Mouse (Mus musculus): ENCODE results near the gene Gm15293. TPM values are rescaled to one million over a fixed set of nuclear protein-coding genes. Genes with fewer than 3 reads are reported as not detected.

Gm15293 gene
- not detected for polyA plus RNA-seq (2017; shearing (Covaris generic))

GRCm38 (mm10) chr8:21201261-21201660 lies at the start of gene Gm15293:
Gene Gm15293 (plus strand): TSS chr8:21201561.

GRCm38 (mm10) chr8:21161977-21162376 lies 39.4 kb upstream of the Gm15293 start, which contains the start of gene Defa22:
Gene Defa22 (plus strand): TSS chr8:21162277.

GRCm38 (mm10) chr8:21191314-21191713 lies 10.0 kb upstream of the Gm15293 start, which contains the start of gene Defa31:
Gene Defa31 (plus strand): TSS chr8:21191614.

Other genes starting within 250 kb of the Gm15293 start
- gene Defa21, start 176.0 kb upstream of the Gm15293 start, polyA plus RNA-seq (2017; shearing (Covaris generic)): not detected
- gene Defa23, start 146.5 kb upstream of the Gm15293 start, polyA plus RNA-seq (2017; shearing (Covaris generic)): not detected
- gene Defa35, start 136.5 kb upstream of the Gm15293 start, polyA plus RNA-seq (2017; shearing (Covaris generic)): not detected
- gene Defa25, start 117.1 kb upstream of the Gm15293 start, polyA plus RNA-seq (2017; shearing (Covaris generic)): not detected
- gene Gm14851, start 105.5 kb upstream of the Gm15293 start, polyA plus RNA-seq (2017; shearing (Covaris generic)): 1 to 10 TPM in 1 of 2 experiments, under 1 TPM in 1; 0.60 to 1.9 TPM
- gene Defa30, start 66.9 kb upstream of the Gm15293 start, polyA plus RNA-seq (2017; shearing (Covaris generic)): not detected
- not detected for gene Defa22, start 39.3 kb upstream of the Gm15293 start, polyA plus RNA-seq (2017; shearing (Covaris generic))
- not detected for gene Defa31, start 9.9 kb upstream of the Gm15293 start, polyA plus RNA-seq (2017; shearing (Covaris generic))
- gene Gm15292, start 48.2 kb downstream of the Gm15293 start, polyA plus RNA-seq (2017; shearing (Covaris generic)): not detected
- not detected for gene Defa27, start 114.0 kb downstream of the Gm15293 start, polyA plus RNA-seq (2017; shearing (Covaris generic))
- not detected for gene Defa29, start 125.5 kb downstream of the Gm15293 start, polyA plus RNA-seq (2017; shearing (Covaris generic))
- gene Defa2, start 177.0 kb downstream of the Gm15293 start, polyA plus RNA-seq (2017; shearing (Covaris generic)): not detected
- gene Defa33, start 190.2 kb downstream of the Gm15293 start, polyA plus RNA-seq (2017; shearing (Covaris generic)): not detected
- not detected for gene Defa36, start 225.8 kb downstream of the Gm15293 start, polyA plus RNA-seq (2017; shearing (Covaris generic))